Mouse (Mus musculus): ENCODE data around the gene Abtb2. TPM values are rescaled to one million over a fixed set of nuclear protein-coding genes. Genes with fewer than 3 reads are reported as not detected.

Abtb2 gene
- polyA plus RNA-seq, 1 experiment = 16.0 TPM

- Histone ChIP-seq H3K27ac (ENCODE audit: insufficient read depth, low read length) (no peak overlapping the region), H3K4me3 (replicated peaks; ENCODE audit: insufficient read depth, low read depth, low read length) (no peak overlapping the region), H3K4me1 (ENCODE audit: control insufficient read depth, insufficient read depth, low read length) (no peaks in the 10 kb centered on the region), H3K27me3 (ENCODE audit: control insufficient read depth, insufficient read depth, low read length) (no peaks in the 10 kb centered on the region)
- DNase-seq = no peak
- 52% methylated on average over 7 of the region's 7 CpGs for WGBS
- TF ChIP-seq POLR2A (IDR thresholded peaks at IDR 0.05; ENCODE audit: borderline replicate concordance, insufficient read depth, low read length) (no peak), CTCF (IDR thresholded peaks at IDR 0.05; ENCODE audit: borderline replicate concordance, insufficient read depth, low read depth, low read length) (no peak)
Measured at GRCm38 (mm10) chr2:103577752-103578662, 11.9 kb downstream of the Abtb2 start.

- H3K27me3 ChIP-seq (ENCODE audit: control insufficient read depth, insufficient read depth, low read length) = no peaks in the 10 kb centered on the region
- H3K4me1 ChIP-seq (ENCODE audit: control insufficient read depth, insufficient read depth, low read length) = no peaks in the 10 kb centered on the region
- TF ChIP-seq CTCF (IDR thresholded peaks at IDR 0.05; ENCODE audit: borderline replicate concordance, insufficient read depth, low read depth, low read length) (no peak), POLR2A (IDR thresholded peaks at IDR 0.05; ENCODE audit: borderline replicate concordance, insufficient read depth, low read length) (no peak)
- WGBS = 96% methylated on average over 10 of the region's 10 CpGs
- DNase-seq = no peak
- no peak overlapping the region for H3K4me3 ChIP-seq (replicated peaks; ENCODE audit: insufficient read depth, low read depth, low read length)
- no peak overlapping the region for H3K27ac ChIP-seq (ENCODE audit: insufficient read depth, low read length)
Measured at GRCm38 (mm10) chr2:103578663-103579213, 12.6 kb downstream of the Abtb2 start.

- Histone ChIP-seq H3K27me3 (ENCODE audit: control insufficient read depth, insufficient read depth, low read length) (no peaks in the 10 kb centered on the region), H3K27ac (ENCODE audit: insufficient read depth, low read length) (no peak overlapping the region), H3K4me3 (replicated peaks; ENCODE audit: insufficient read depth, low read depth, low read length) (no peak overlapping the region), H3K4me1 (ENCODE audit: control insufficient read depth, insufficient read depth, low read length) (no peaks in the 10 kb centered on the region)
- TF ChIP-seq POLR2A (IDR thresholded peaks at IDR 0.05; ENCODE audit: borderline replicate concordance, insufficient read depth, low read length) (no peak), CTCF (IDR thresholded peaks at IDR 0.05; ENCODE audit: borderline replicate concordance, insufficient read depth, low read depth, low read length) (no peak)
- 90% methylated on average over 8 of the region's 8 CpGs for WGBS
- DNase-seq = no peak
Measured at GRCm38 (mm10) chr2:103580756-103581155, 14.6 kb downstream of the Abtb2 start.

GRCm38 (mm10) chr2:103581369-103581897 lies 15.3 kb downstream of the Abtb2 start:
- H3K27ac ChIP-seq (ENCODE audit: insufficient read depth, low read length) = no peak overlapping the region
- H3K4me3 ChIP-seq (replicated peaks; ENCODE audit: insufficient read depth, low read depth, low read length) = no peak overlapping the region
- no peaks in the 10 kb centered on the region for H3K27me3 ChIP-seq (ENCODE audit: control insufficient read depth, insufficient read depth, low read length)
- TF ChIP-seq POLR2A (IDR thresholded peaks at IDR 0.05; ENCODE audit: borderline replicate concordance, insufficient read depth, low read length) (no peak), CTCF (IDR thresholded peaks at IDR 0.05; ENCODE audit: borderline replicate concordance, insufficient read depth, low read depth, low read length) (no peak)
- 83% methylated on average over 7 of the region's 7 CpGs for WGBS
- DNase-seq = no peak
- H3K4me1 ChIP-seq (ENCODE audit: control insufficient read depth, insufficient read depth, low read length) = no peaks in the 10 kb centered on the region

GRCm38 (mm10) chr2:103583316-103583715 lies 17.2 kb downstream of the Abtb2 start:
- TF ChIP-seq POLR2A (IDR thresholded peaks at IDR 0.05; ENCODE audit: borderline replicate concordance, insufficient read depth, low read length) (no peak), CTCF (IDR thresholded peaks at IDR 0.05; ENCODE audit: borderline replicate concordance, insufficient read depth, low read depth, low read length) (no peak)
- no peak overlapping the region for H3K4me3 ChIP-seq (replicated peaks; ENCODE audit: insufficient read depth, low read depth, low read length)
- 50% methylated on average over 3 of the region's 3 CpGs for WGBS

GRCm38 (mm10) chr2:103584093-103584492 lies 18.0 kb downstream of the Abtb2 start:
- TF ChIP-seq CTCF (IDR thresholded peaks at IDR 0.05; ENCODE audit: borderline replicate concordance, insufficient read depth, low read depth, low read length) (no peak), POLR2A (IDR thresholded peaks at IDR 0.05; ENCODE audit: borderline replicate concordance, insufficient read depth, low read length) (no peak)
- H3K4me1 ChIP-seq (ENCODE audit: control insufficient read depth, insufficient read depth, low read length) = no peaks in the 10 kb centered on the region
- no peak for DNase-seq
- H3K27me3 ChIP-seq (ENCODE audit: control insufficient read depth, insufficient read depth, low read length) = no peaks in the 10 kb centered on the region
- no peak overlapping the region for H3K4me3 ChIP-seq (replicated peaks; ENCODE audit: insufficient read depth, low read depth, low read length)
- H3K27ac ChIP-seq (ENCODE audit: insufficient read depth, low read length) = no peak overlapping the region

More at GRCm38 (mm10) chr2:103583316-103583715, 17.2 kb downstream of the Abtb2 start:
- Histone ChIP-seq H3K27ac (ENCODE audit: insufficient read depth, low read length) (no peak overlapping the region), H3K4me1 (ENCODE audit: control insufficient read depth, insufficient read depth, low read length) (no peaks in the 10 kb centered on the region), H3K27me3 (ENCODE audit: control insufficient read depth, insufficient read depth, low read length) (no peaks in the 10 kb centered on the region)
- no peak for DNase-seq

- no peaks in the 10 kb centered on the region for H3K4me1 ChIP-seq (ENCODE audit: control insufficient read depth, insufficient read depth, low read length)
- H3K27me3 ChIP-seq (ENCODE audit: control insufficient read depth, insufficient read depth, low read length) = no peaks in the 10 kb centered on the region
- H3K27ac ChIP-seq (ENCODE audit: insufficient read depth, low read length) = no peak overlapping the region
- no peak overlapping the region for H3K4me3 ChIP-seq (replicated peaks; ENCODE audit: insufficient read depth, low read depth, low read length)
- TF ChIP-seq POLR2A (IDR thresholded peaks at IDR 0.05; ENCODE audit: borderline replicate concordance, insufficient read depth, low read length) (no peak), CTCF (IDR thresholded peaks at IDR 0.05; ENCODE audit: borderline replicate concordance, insufficient read depth, low read depth, low read length) (no peak)
- WGBS = 78% methylated on average over 3 of the region's 3 CpGs
- DNase-seq = no peak
Measured at GRCm38 (mm10) chr2:103586423-103586822, 20.3 kb downstream of the Abtb2 start.

Data from cerebellum, adult 2 months (tissue).